8 mouse cellular contexts compared by ENCODE assay signal in the genomic region with DNA sequence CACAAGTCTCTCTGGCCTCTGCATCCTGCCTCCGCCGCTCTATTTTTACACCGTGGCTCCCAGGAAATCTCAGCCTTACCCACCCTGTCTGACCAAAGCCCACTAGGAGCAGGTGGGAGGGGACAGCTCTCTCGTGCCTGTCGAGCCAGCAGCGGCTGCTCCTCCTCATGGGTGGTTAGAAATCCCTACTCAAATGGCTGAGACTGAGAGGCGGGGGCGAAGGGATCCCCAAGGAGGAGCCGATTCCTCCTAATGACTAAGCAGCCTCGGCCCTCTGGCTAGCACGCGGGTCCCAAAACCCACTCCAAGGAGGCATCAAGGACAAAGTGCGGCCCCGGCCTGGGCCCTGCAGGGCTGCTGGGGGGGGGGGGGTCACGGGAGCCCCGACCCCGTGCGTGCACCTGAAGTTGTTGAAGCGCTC. TPM values are rescaled to one million over a fixed set of nuclear protein-coding genes. Genes with fewer than 3 reads are reported as not detected.
DNase-seq lines count a peak whose midpoint lies in the region; ATAC-seq and TF ChIP-seq lines count a peak whose summit lies in the region.

No protein-coding gene starts in this region.

- H3K4me2 ChIP-seq in forebrain, embryonic 11.5 days (ENCODE audit: low read depth, low read length, severe bottlenecking) = peak overlapping the region; percentile 77
- H3K4me2 ChIP-seq in heart, embryonic 13.5 days = peak overlapping the region; percentile 92
- peak overlapping the region; percentile 81 for H3K4me2 ChIP-seq in kidney, postnatal 0 days (ENCODE audit: low read length)
- peak overlapping the region; percentile 95 for H3K4me2 ChIP-seq in liver, embryonic 12.5 days
- H3K4me2 ChIP-seq in neural tube, embryonic 13.5 days = peak overlapping the region; percentile 79

- peak overlapping the region; percentile 73 for H3K4me3 ChIP-seq in forebrain, embryonic 11.5 days (ENCODE audit: low read depth, low read length)
- peak overlapping the region; percentile 79 for H3K4me3 ChIP-seq in heart, embryonic 13.5 days
- H3K4me3 ChIP-seq in kidney, postnatal 0 days (replicated peaks; ENCODE audit: low read depth, low read length) = peak overlapping the region; percentile 86
- H3K4me3 ChIP-seq in liver, embryonic 12.5 days = peak overlapping the region; percentile 79
- peak overlapping the region; percentile 74 for H3K4me3 ChIP-seq in neural tube, embryonic 13.5 days

- peaks cover 15% of the 10 kb centered on the region for H3K4me1 ChIP-seq in forebrain, embryonic 11.5 days (replicated peaks; ENCODE audit: control insufficient read depth, insufficient read depth, low read length)
- H3K4me1 ChIP-seq in heart, embryonic 13.5 days = peaks cover 62% of the 10 kb centered on the region
- H3K4me1 ChIP-seq in kidney, postnatal 0 days (replicated peaks; ENCODE audit: insufficient read depth, low read length) = peaks cover 22% of the 10 kb centered on the region
- H3K4me1 ChIP-seq in liver, embryonic 12.5 days = peaks cover 82% of the 10 kb centered on the region
- H3K4me1 ChIP-seq in neural tube, embryonic 13.5 days (replicated peaks) = peaks cover 58% of the 10 kb centered on the region

- peaks cover 6% of the 10 kb centered on the region for H3K36me3 ChIP-seq in forebrain, embryonic 11.5 days (ENCODE audit: control insufficient read depth, insufficient read depth, low read length)
- peaks cover 41% of the 10 kb centered on the region for H3K36me3 ChIP-seq in heart, embryonic 13.5 days
- H3K36me3 ChIP-seq in kidney, postnatal 0 days (ENCODE audit: insufficient read depth, low read length) = peaks cover 22% of the 10 kb centered on the region
- peaks cover 41% of the 10 kb centered on the region for H3K36me3 ChIP-seq in liver, embryonic 12.5 days
- peaks cover 30% of the 10 kb centered on the region for H3K36me3 ChIP-seq in neural tube, embryonic 13.5 days

- no peaks in the 10 kb centered on the region for H3K9me3 ChIP-seq in forebrain, embryonic 11.5 days (ENCODE audit: control insufficient read depth, low read length)
- H3K9me3 ChIP-seq in heart, embryonic 13.5 days = no peaks in the 10 kb centered on the region
- no peaks in the 10 kb centered on the region for H3K9me3 ChIP-seq in kidney, postnatal 0 days (replicated peaks; ENCODE audit: low read length)
- H3K9me3 ChIP-seq in liver, embryonic 12.5 days (replicated peaks) = no peaks in the 10 kb centered on the region
- H3K9me3 ChIP-seq in neural tube, embryonic 13.5 days = no peaks in the 10 kb centered on the region

- peak overlapping the region; percentile 86 for H3K9ac ChIP-seq in forebrain, embryonic 11.5 days (ENCODE audit: low read length)
- H3K9ac ChIP-seq in heart, embryonic 13.5 days = peak overlapping the region; percentile 94
- H3K9ac ChIP-seq in kidney, postnatal 0 days (ENCODE audit: low read depth, low read length) = peak overlapping the region; percentile 84
- H3K9ac ChIP-seq in liver, embryonic 12.5 days = peak overlapping the region; percentile 89
- peak overlapping the region; percentile 80 for H3K9ac ChIP-seq in neural tube, embryonic 13.5 days

- ATAC-seq in forebrain, embryonic 11.5 days (replicated peaks; ENCODE audit: low FRiP score) = peak; percentile 25
- peak; percentile 7; the same call in 1 of the 2 replicates for ATAC-seq in heart, embryonic 13.5 days (ENCODE audit: extremely low read depth, insufficient number of reproducible peaks, low FRiP score, low TSS enrichment)
- ATAC-seq in kidney, postnatal 0 days (replicated peaks; ENCODE audit: low FRiP score, low read depth) = peak; percentile 31
- peak; percentile 25 for ATAC-seq in liver, embryonic 12.5 days
- ATAC-seq in neural tube, embryonic 13.5 days (ENCODE audit: low read depth) = peak; percentile 3

- peak; percentile 46 for DNase-seq in ES-CJ7 (ENCODE audit: low read depth, low spot score)
- peak; percentile 42 for DNase-seq in adrenal gland, postnatal 25 days
- no peak for DNase-seq in forebrain, embryonic 11.5 days (ENCODE audit: low spot score)
- DNase-seq in kidney, postnatal 0 days (ENCODE audit: low spot score) = peak; percentile 84
- peak; percentile 42 for DNase-seq in urinary bladder, postnatal 25 days (ENCODE audit: low spot score)

- no peaks in the 10 kb centered on the region for H3K27me3 ChIP-seq in forebrain, embryonic 11.5 days (ENCODE audit: control insufficient read depth, insufficient read depth, low read length)
- no peaks in the 10 kb centered on the region for H3K27me3 ChIP-seq in heart, embryonic 13.5 days (replicated peaks)
- no peaks in the 10 kb centered on the region for H3K27me3 ChIP-seq in kidney, postnatal 0 days (ENCODE audit: insufficient read depth, low read length)
- H3K27me3 ChIP-seq in liver, embryonic 12.5 days (replicated peaks) = no peaks in the 10 kb centered on the region
- H3K27me3 ChIP-seq in neural tube, embryonic 13.5 days = no peaks in the 10 kb centered on the region

- TF ChIP-seq CTCF in kidney, postnatal 0 days (IDR thresholded peaks at IDR 0.05; ENCODE audit: low read depth) = no peak

- WGBS in forebrain, embryonic 11.5 days = under 1% methylated on average over 17 of the region's 19 CpGs
- WGBS in heart, embryonic 13.5 days = under 1% methylated on average over 19 of the region's 19 CpGs
- WGBS in kidney, postnatal 0 days = under 1% methylated on average over 19 of the region's 19 CpGs
- 2% methylated on average over 17 of the region's 19 CpGs for WGBS in liver, embryonic 12.5 days (ENCODE audit: insufficient replicate concordance)
- under 1% methylated on average over 19 of the region's 19 CpGs for WGBS in neural tube, embryonic 13.5 days

- H3K27ac ChIP-seq in forebrain, embryonic 11.5 days (ENCODE audit: low read depth, low read length) = peak overlapping the region; percentile 53; the same call in 1 of the 2 replicates
- peak overlapping the region; percentile 97 for H3K27ac ChIP-seq in heart, embryonic 13.5 days (replicated peaks)
- peak overlapping the region; percentile 88 for H3K27ac ChIP-seq in kidney, postnatal 0 days
- peak overlapping the region; percentile 86 for H3K27ac ChIP-seq in liver, embryonic 12.5 days
- H3K27ac ChIP-seq in neural tube, embryonic 13.5 days (replicated peaks) = peak overlapping the region; percentile 86

RNA-seq across cellular contexts. Expression of gene Gpi1, which starts 0.4 kb away (rescaled TPM):
- 304 and 309 TPM in 2 replicates for total RNA-seq in adrenal gland, postnatal 25 days (2021)
- 376 and 377 TPM in 2 replicates for polyA plus RNA-seq in forebrain, embryonic 11.5 days (2014; fragmentation: Nextera tagmentation; extraction: Ambion mirVana)
- 702 and 751 TPM in 2 replicates for polyA plus RNA-seq in heart, embryonic 13.5 days (2015; fragmentation: Nextera tagmentation; extraction: Ambion mirVana)
- 323 and 356 TPM in 2 replicates for polyA plus RNA-seq in kidney, postnatal 0 days (2015; fragmentation: Nextera tagmentation; extraction: Ambion mirVana)
- 207 and 222 TPM in 2 replicates for polyA plus RNA-seq in liver, embryonic 12.5 days (2016; fragmentation: Nextera tagmentation; extraction: Ambion mirVana)
- polyA plus RNA-seq in neural tube, embryonic 13.5 days (2015; fragmentation: Nextera tagmentation; extraction: Ambion mirVana) = 209 and 242 TPM in 2 replicates

RNA-seq across cellular contexts. Expression of gene Gm6096, which starts 21.1 kb away (rescaled TPM):
- not detected in 2 replicates for total RNA-seq in adrenal gland, postnatal 25 days (2021)
- polyA plus RNA-seq in forebrain, embryonic 11.5 days (2014; fragmentation: Nextera tagmentation; extraction: Ambion mirVana) = 0.60 TPM in 1 of 2 replicates, not detected in the other
- polyA plus RNA-seq in heart, embryonic 13.5 days (2015; fragmentation: Nextera tagmentation; extraction: Ambion mirVana) = 0.37 TPM in 1 of 2 replicates, not detected in the other
- polyA plus RNA-seq in kidney, postnatal 0 days (2015; fragmentation: Nextera tagmentation; extraction: Ambion mirVana) = 0.32 TPM in 1 of 2 replicates, not detected in the other
- not detected in 2 replicates for polyA plus RNA-seq in liver, embryonic 12.5 days (2016; fragmentation: Nextera tagmentation; extraction: Ambion mirVana)
- polyA plus RNA-seq in neural tube, embryonic 13.5 days (2015; fragmentation: Nextera tagmentation; extraction: Ambion mirVana) = not detected in 2 replicates

RNA-seq across cellular contexts. Expression of gene Pdcd2l, which starts 33.2 kb away (rescaled TPM):
- 25.3 and 25.4 TPM in 2 replicates for total RNA-seq in adrenal gland, postnatal 25 days (2021)
- 62.3 and 66.5 TPM in 2 replicates for polyA plus RNA-seq in forebrain, embryonic 11.5 days (2014; fragmentation: Nextera tagmentation; extraction: Ambion mirVana)
- polyA plus RNA-seq in heart, embryonic 13.5 days (2015; fragmentation: Nextera tagmentation; extraction: Ambion mirVana) = 53.3 and 53.8 TPM in 2 replicates
- 51.4 and 54.5 TPM in 2 replicates for polyA plus RNA-seq in kidney, postnatal 0 days (2015; fragmentation: Nextera tagmentation; extraction: Ambion mirVana)
- 39.1 and 39.2 TPM in 2 replicates for polyA plus RNA-seq in liver, embryonic 12.5 days (2016; fragmentation: Nextera tagmentation; extraction: Ambion mirVana)
- 77.9 and 83.8 TPM in 2 replicates for polyA plus RNA-seq in neural tube, embryonic 13.5 days (2015; fragmentation: Nextera tagmentation; extraction: Ambion mirVana)
